Mouse (Mus musculus): Measurements from ENCODE around the gene Pkn1.

Gene Pkn1

DNA sequence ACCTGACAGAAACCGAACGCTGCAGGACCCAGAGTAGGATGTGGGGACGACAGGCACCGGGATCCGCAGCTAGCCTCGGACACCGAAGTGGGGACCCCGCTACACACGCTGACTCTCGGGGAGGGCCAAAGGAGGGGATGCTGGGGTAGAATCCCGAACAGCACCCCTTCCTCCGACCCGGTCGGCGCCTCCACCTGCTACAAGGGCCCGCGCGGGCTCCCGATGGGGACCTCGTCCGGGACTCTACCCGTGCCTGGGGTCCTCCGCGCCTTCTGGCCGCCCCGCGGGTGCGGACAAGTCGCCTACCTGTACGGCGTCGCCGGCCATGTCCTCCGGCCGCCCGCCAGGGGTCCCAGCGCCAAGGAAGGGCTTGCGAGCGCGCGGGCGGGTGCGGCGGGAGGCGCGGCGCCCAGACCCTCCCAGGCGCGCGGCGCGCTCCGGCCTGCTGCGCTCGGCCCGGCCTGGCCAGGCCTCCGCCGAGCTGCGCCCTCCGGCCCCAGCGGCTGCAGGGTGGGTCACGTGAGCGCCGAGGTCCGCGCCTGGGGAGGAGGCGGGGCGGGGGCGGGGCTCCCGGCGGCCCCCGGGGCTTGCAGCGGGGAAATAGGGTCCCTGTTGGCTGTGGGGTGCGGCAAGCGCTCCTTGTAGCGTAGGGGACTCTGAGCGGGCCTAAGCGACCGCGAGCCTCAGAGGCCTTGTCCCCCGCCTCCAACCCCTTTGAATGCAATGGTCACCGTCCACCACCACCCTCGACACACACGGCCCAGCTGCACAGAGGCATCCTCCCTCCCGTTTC, at the start of gene Pkn1:
Pkn1 (minus strand) TSS at position 519 of the 793 bp plus-strand sequence.
- peak; percentile 75 for DNase-seq (ENCODE audit: low read depth, low spot score)

DNA sequence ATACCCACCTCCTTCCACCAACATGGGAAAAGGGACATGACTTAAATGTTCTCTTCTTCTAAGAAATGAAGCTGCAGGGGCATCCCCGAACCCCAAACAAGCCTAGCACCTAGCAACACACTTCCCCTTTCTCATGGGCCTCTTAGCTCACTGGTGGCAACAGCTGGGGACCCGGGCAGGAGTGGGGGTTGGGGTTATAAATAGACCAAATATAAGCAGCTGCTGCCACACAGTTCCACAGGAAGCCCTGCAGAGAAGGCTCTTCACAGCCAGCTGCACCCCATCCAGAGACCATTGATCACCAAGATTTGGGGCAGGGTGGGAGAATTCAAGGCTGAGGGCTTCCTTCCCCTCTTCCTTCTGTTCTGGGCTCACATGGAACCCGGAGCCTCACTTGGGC, 49.7 kb upstream of the Pkn1 start:
- no peak for DNase-seq (ENCODE audit: low read depth, low spot score)

DNA sequence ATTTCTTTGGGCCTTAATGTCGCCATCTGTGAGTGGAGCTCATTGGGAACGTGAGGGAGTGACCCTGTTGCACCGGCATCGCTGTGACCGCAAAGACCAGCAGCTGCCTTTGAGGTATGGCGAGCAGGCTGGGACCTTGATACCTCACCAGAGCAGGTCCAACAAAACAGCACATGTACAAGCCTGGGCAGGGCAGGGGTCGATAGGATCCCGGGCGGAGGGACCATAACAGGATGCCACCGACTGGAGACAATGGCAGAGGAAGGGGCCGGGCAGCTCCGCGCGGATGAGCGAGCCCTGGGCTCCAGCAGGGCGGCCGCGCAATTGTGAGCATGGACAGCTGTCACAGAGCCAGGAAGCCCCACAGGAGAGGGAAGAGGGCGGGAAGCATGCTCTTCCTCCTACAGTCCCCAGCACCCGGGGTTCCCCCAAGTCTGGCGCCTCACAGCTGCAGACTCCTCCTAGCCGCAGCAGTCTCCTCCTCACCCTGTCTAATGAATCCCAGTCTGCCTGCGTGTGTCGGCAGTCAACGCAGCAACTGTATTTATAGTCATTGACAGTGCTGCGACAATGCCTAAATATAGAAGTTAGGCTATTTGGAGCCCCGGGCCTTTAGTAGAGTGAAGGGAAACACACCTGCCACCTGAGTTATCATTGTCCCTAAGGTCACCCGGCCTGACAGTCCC, 48.8 kb upstream of the Pkn1 start:
- no peak for DNase-seq (ENCODE audit: low read depth, low spot score)

DNA sequence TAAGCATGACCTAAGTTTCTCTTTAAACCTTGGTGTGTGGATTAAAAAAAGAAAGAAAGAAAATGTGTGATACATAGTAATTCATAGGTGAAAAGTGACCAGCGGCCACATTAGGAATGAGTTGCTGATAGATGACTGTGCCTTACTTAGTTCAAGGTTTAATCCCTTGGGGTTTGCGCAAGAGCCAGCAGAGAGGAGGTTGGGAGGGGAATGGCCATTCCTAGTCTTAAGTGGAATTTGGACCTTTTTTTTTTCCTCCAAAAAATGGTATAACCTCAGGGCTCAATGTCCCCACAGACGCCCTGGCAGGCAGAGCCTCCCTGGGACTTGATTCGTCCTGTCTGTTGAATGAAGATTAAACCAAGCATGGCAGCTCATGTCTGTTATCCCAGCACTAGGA, 45.1 kb upstream of the Pkn1 start:
- no peak for DNase-seq (ENCODE audit: low read depth, low spot score)

DNA sequence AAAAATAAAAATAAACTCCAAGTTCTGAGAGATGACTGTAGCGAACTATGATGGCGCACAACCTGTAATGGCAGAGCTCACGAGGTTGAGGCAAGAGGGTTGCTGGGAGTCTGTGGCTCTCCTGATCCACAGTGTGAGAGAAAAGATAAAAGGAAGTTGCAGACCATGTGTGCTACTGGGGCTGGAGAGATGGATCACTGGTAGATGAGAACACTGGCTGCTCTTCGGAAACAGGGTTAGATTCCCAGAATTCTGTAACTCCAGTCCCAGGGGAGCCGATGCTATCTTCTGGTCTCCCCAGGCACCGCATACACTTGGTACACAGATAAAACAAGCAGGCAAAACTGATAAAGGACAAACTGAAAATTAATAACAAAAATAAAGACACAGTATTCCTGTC, 44.0 kb upstream of the Pkn1 start:
- DNase-seq (ENCODE audit: low read depth, low spot score) = no peak

DNA sequence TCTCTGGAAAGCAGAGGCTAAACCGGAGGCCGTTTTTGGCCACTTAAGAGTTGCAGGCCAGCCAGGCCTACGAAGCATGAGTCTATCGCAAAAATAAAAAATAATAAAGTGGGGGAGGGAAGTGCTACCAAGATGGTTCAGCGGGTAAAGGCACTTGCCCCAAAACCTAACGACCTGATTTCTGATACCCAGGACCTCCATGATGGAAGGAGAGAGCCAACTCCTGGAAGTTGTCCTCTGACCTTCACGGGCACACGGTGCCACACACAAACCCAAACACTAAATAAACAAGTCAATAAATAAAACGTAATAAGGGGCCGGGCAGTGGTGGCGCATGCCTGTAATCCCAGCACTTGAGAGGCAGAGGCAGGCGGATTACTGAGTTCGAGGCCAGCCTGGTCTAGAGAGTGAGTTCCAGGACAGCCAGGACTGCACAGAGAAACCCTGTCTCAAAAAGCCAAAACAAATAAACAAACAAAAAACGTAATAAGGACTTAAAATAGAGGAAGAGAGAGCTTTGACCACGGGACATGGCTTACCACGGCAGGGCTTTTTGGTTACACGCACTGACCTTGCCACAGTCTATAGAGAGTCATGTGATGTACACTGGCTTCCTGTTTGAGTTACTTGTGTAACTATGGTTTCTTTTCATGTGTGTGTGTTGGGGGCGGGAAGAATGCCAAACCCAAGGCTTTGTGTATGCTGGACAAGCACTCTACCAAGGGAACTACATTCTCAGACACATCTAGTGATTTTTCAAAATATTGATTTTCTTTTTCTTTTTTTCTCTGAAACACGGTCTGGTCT, 43.1 kb upstream of the Pkn1 start:
- DNase-seq (ENCODE audit: low read depth, low spot score) = no peak

DNA sequence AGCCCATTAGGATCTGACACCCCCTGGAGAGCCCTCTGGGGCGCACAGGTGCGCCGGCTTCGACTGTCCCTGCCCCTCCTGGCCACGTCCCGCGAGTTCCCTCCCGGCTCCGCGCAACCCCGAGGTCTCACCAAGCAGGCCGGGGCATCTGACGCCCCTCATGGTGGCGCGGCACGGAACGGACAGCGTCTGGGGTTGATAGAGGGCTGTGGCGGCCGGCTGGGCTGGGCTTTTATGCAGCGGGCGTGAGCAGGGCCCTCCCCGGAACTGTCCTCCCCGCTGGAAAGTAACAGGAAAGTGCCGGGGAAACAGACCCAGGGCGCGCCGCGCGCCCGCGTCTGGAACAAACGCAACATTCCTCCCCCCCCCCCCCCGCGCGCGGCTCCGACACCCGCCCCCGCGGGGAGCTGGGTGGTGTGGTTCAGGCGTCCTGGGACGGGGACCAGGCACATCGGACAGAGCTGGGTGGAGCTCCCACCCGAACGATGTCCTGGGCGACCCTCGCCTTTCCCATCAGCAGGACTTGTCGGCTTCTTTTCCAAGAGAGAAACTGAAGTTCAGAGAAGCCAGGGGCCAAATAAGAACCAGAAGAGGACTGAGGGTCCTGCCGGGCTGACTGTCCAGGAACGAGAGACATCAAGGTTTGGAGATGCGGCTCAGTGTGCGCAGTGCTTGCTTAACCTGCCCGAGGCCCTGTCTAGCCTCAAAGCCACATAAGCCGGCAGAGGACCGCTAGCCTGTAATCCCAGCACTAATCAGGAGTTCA, 42.2 kb upstream of the Pkn1 start, which contains the start of gene Adgre5:
Adgre5 (minus strand) TSS at position 351 of the 766 bp plus-strand sequence.
- peak; percentile 73 for DNase-seq (ENCODE audit: low read depth, low spot score)

DNA sequence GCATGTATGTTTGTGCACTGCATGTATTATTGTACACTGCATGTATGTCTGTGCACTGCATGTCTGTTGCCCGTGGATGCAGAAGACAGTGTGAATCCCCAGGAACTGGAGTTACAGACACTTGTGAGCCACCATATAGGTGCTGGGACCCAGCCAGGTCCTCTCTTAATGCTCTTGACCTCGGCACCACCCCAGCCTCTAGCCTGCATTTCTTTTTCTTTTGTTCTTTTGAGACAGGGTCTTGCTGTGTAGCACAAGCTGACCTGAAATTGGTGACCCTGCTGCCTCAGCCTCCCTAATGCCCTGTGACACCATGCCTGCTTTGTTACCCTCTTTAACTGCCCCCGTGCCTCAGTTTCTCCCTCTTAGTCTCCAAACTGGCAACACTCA, 41.6 kb upstream of the Pkn1 start:
- DNase-seq (ENCODE audit: low read depth, low spot score) = no peak

DNA sequence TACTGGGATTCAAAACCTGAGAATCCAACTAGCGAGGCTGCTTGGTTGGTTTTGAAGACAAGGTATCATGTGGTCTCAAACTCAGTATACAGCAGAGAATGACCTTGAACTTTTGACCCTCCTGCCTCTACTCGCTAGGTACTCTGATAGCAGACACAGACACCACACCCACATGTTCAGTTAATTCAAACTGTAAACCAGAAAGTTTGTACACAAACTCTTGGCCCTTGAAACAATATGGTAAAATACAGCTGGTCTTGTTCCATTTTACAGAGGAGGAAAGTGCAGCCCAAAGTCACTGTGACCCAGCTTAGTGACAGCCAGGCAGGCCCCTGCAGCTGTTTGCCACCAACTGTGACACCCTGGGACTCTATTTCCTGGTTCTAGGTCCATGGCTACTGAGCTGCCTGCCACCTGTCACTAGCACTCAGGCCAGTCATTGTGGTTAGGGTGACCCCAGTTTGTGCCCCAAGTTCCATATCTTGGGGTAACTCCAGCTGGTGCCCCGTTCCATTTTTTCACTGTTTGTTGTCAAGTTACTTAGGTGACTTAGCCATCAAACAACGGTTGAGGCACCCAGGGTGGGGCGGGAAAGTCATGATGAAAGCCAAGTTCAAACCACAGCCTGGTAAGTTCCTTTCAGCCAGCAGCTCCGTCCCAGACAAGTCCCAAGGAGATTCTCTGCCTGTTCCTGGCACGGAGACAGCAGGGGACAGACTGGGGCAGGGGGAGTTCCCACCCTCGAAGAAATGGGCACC, 40.9 kb upstream of the Pkn1 start:
- peak; percentile 95 for DNase-seq (ENCODE audit: low read depth, low spot score)

DNA sequence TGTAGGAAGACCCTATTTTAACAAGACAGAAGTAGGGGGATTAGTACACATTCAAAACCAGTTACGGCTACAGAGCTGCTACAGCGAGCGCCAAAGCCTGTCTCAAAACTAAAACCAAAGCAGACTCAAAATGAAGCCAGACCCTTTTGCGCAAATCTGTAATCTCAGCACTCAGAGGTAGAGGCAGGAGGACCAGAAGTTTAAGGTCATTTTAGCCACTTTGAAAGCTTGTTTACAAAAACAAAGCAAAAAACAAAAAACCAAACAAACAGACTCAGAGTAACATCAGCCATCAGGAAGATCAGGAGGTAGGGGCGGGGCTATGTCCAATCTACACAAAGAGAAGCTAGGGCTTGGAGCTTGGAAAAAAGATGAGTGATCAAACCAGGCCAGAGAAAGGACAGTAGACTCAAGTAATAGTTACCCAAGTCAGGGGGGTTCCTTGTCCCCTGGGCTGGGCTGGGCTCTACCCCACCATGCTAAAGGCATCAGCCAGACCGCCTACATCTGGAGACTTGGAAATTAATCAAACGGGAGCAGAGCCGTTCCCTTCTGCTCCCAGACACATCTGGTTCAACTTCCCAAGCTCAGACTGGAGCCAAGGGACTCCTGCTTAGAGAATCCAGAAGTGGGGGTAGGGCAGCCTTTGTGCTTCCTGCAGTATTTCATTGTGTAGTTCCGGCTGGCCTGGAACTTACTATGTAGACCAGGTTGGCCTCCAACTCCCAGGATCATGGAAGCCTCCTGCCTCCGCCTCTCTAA, 40.2 kb upstream of the Pkn1 start:
- DNase-seq (ENCODE audit: low read depth, low spot score) = no peak

DNA sequence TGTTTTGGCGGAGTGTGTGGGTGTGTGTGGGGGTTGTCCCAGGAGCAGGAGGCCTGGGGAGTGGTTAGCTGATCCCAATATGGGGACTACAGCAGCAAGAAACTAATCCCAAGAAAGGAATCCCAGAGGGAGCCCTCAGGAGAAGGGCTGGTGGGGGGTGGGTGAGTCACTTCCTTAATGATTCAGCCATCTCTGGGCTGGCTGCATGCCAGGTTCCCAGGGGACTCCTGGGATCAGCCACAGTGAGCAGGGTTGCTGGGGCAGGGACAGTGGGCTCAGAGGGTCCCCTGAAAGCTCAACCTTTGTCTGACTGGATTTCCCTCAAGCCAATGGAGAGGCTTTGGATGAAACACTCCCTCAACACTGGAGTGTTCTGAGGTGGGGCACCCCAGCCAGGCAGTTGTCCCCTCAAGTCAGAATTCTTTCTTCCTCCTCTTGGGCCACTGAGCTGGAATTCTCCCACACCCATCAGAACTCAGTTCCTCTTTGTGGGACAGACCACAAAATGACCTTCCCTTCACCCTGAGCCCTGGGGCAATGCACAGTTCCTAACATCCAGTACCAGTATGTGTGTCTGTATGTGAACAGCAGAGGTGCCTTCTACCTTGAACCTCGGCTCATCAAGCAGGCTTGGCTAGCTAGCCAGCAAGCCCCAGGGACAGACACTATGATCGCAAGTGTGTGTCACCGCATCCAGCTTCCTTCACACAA, 39.0 kb upstream of the Pkn1 start:
- peak; percentile 70 for DNase-seq (ENCODE audit: low read depth, low spot score)

DNA sequence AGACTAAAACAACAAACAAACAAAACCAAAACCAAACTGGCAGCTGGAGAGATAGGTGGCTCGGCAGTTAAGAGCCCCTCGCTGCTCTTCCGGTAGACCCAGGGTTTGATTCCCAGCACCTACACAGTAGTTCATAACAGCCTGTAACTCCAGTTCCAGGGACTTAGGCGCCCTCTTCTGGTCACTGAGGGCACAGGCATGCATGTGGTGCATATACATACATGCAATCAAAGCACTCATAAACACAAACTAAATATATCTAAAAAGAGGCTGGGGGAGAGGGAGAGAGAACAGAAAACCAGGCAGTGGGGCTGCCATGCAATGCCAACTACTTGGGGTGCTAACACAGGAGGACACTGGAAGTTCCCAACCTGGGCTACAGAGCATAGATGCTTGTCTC, 38.4 kb upstream of the Pkn1 start:
- peak; percentile 56 for DNase-seq (ENCODE audit: low read depth, low spot score)

DNA sequence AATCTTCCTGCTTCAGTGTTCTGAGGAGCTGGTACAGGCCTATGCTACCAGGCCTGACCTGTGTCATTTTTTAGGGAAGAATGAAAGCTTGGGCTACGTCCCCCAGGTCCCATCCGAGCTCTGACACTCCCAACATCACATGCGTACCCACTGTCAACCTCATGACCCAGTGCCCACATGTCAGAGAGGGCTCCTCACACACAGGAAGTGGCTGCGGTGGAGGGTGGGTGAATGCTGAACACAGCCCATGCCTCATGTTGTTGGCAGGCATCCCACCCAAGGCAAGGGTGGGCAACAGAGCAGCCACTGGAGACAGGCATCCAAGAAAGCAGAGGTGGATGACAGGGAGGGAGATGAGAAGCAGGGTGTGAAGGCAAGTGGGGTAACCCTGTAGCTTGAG, 37.7 kb upstream of the Pkn1 start:
- no peak for DNase-seq (ENCODE audit: low read depth, low spot score)

DNA sequence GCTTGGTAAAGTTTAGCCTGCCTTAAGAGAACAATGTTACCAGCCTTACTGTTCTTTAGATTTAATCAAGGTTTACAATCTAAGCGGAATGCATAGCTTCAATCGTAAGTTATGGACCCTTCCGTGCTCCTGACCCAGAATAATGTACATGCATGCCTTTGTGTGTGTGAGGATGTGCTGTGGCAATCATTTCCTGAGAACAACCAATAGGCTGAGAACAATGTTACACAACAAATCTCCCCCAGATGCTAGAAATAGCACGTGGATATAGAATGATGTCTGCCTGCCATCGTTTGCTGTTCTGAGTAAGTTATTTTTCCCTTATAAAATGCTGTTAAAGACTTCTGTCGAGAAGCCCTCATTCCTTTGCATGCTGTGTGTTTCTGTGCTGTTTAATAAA, 33.9 kb upstream of the Pkn1 start:
- DNase-seq (ENCODE audit: low read depth, low spot score) = no peak

DNA sequence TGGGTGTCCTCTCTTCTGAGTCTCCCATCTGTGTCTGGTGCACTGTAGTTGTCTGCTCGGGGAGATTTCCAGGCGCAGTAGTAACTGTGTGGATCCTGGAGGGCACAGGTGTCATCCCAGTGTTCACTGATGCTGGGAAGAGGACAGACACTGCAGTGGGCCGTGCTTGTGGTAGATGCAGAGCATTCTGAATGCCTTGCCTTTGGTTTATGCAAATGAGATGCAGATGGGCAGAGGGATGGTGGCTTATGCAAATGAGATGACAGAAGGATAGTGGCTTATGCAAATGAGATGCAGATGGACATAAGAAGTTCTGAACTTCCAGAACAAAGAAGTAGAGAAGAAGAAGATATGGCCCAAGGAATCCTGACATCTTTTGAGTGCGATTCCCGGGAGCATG, 32.9 kb upstream of the Pkn1 start:
- DNase-seq (ENCODE audit: low read depth, low spot score) = no peak

DNA sequence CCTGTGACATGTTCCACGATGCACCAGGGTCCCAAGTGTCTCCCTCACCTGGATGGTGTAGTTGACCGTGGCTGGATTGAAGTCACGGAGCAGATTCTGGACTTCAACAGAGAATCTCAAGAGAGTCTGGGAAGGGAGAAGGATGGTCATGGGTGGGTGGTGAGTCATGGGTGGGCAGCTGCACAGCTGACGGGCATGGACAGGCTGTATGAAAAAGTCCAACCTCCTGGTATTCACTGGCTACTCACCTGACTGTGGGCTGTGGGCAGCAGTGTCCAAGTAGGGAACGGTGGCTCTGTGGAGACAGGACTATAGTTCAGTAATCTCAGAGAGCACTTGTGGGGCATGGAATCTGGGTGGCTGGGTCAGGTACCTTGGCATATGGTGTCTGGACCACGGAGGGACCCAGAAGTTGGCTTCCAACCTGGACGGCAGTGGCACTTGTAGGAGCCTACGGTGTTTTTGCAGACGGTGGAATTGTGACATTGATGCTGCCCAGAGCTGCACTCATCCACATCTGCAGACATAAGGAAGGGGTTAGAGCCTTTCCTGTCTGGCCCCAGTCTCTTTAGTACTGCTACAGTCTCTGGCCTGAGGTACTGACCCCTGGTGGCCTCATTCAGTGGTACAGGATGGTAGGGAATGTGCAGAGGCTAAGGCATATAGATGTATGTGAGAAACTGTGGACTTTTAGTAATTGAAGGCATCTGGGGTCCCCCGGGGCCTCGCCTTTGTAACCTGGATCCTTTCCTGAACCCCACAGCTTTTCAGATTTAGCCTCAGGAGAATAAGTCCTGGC, 30.2 kb upstream of the Pkn1 start:
- peak; percentile 56 for DNase-seq (ENCODE audit: low read depth, low spot score)

DNA sequence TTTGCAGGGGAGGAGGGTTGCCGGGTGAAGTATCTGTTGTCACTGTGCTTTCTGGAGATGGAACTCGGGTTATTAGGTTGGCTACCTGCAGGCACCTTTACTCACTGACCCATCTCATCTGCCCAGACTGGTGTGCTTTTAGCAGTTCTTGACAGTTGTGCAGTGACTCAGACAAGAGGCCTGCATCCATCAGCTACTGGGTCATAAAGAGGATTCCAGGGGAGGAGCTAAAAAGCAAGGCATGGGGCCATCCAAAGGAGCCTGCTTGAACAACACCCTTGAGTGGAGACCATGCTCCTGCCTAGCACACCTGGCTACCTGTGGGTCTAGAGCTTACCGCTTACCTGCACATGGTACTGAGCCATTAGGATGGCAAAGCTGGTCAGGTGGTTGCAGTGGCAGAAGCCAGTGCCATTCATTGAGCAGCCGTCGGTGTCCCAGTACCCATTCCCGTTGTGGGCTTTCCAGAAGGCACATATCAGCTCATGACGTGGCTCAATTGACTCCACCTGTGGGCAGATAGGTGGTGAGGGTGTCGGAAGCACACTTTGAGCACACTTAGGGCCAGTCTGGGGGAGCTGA, 26.6 kb upstream of the Pkn1 start:
- DNase-seq (ENCODE audit: low read depth, low spot score) = no peak
